Mouse (Mus musculus) naive thymus-derived CD4-positive, alpha-beta T cell, adult 2 months (primary cell): Measurements from ENCODE around the gene Olfr1124.
"Not testable (repeated sequence)": the region's sequence is repeated elsewhere in the genome, so short reads cannot be mapped to it uniquely, and the experiment has no call there.

Source experiments
- DNase-seq: peaks from one replicate; pipeline ENCODE4 v3.0.0-alpha.2; 2011; ENCODE audit warnings: low read depth

Olfr1124 gene

GRCm38 (mm10) chr2:87429975-87430374, at the start of gene Olfr1124:
TSS of gene Olfr1124 (plus strand) at chr2:87430275.
- no peak for DNase-seq

- DNase-seq, result no peak
Measured at GRCm38 (mm10) chr2:87383935-87384334, 46.1 kb upstream of the Olfr1124 start.

- DNase-seq, result no peak
Measured at GRCm38 (mm10) chr2:87385549-87385948, 44.5 kb upstream of the Olfr1124 start, which contains the start of gene Olfr1122. TSS of gene Olfr1122 (plus strand) at chr2:87385849.

- not testable (repeated sequence) for DNase-seq
Measured at GRCm38 (mm10) chr2:87393605-87394004, 36.5 kb upstream of the Olfr1124 start.

DNA sequence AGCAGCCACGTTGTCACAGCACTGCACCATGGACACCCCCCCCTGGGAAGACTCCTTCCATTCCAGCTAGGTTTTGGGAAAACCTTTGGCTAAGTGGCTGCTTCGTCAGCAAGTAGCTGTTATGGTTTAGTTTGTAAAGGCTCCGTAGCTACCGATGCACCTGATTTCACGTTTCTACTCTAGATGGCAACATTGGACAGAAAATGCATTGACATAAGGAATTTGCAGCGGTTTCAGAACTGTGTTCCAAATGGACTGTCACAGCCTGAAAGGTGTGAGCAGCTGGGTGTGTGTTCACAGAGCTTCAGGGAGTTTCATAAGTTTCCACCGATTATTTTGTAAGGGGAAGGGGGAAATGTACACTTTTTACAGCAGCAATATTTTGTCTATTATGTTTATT, 35.4 kb upstream of the Olfr1124 start:
- DNase-seq, result not testable (repeated sequence)

DNA sequence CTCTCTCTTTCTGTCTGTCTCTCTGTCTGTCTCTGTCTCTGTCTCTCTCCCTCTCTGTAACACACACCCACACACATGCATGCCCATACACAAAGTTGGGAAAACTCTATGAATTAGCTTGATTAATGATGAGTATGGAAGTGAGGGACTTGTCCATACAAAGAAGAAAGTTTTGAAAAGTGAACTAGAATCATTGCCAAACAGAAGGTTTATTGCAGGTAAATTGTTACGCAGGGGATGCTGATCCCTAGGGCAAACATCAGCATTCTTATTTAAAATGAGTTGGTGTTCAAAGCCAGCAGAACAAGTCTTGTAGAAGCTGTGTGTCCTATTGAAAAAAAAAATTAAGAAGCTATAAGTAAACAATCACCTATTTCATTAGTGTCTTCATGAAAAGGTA, 13.7 kb upstream of the Olfr1124 start, which contains the start of gene Olfr1123:
Gene Olfr1123 (plus strand): TSS at position 301 of the 400 bp plus-strand sequence.
- DNase-seq, result no peak

DNA sequence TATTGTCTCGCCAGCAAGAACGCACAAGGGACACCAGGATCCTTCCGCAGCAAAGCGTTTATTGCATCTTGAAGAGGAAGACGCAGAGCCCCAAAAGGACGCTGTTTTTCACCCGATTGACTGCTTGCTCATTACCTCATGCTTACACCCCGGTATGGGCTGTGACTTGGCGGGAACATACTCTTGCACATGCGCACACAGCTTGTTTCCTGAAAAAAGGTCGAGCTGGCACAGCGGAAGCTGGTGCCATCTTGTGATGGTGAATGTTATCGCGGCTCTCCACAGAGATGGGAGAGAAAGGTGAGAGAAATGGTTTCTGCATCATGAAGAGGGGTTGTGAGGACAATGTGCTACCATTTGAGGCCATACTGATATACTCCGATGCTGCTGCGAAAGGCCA, 7.7 kb downstream of the Olfr1124 start:
- no peak for DNase-seq

DNA sequence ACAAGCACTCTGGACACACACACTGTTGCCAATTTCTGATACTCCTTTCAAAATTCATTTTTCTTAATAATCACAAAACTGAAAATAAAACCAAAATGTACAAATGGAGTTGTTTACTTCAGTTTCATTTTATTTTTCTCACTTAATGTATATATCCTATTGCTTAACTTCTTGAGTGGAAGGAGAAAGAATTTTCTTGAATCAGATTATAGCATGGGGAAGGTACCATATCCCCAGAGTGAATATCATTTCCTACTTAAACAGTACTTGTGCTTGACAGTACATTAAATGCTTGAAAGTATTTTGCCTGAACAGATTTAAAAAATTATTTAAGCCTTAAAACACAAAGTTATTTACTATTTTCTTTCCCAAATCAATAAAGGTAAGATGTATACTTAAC, 23.6 kb downstream of the Olfr1124 start, which contains the start of gene Olfr1126:
Gene Olfr1126 (plus strand): TSS at position 301 of the 400 bp plus-strand sequence.
- no peak for DNase-seq

GRCm38 (mm10) chr2:87461769-87462168, 31.7 kb downstream of the Olfr1124 start:
- no peak for DNase-seq

GRCm38 (mm10) chr2:87480207-87480606, 50.1 kb downstream of the Olfr1124 start:
- DNase-seq, result no peak

DNA sequence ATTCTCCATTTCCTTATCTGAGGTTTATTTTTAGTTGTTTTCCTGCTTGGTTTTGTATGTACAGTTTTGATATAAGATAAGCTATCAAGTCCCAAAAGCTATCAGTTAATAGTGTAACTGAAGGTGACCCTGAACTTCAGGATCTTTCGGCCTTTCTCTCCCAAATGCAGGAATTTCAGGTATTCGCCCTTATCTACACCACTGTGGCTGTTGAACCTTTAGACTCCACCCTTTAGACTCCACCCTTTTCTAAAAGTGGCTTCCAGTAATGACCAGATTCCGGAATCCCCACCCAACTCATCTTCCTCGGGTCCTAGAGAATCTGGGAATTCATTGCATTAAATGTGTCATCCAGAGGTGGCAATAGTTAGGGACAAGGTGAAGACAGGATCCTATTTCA, 51.1 kb downstream of the Olfr1124 start:
- DNase-seq, result no peak

DNA sequence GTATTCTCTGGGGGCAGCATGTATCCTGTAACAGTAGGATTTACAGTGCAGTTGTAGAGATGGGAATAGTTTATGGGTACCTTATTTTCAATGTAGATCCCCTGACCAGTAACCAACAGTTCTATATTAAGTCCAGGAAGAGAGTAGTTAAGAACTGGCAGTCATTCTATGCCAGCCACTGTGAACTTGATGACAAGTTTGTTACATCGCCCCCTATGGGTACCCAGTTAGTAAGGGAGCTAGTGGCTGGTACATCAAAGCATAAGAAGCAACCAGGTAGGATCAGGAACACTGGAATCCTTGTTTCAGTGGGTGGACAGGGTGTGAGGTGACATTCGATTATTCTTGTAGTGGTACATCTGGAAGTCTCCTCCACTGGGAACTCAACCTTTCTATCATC, 52.2 kb downstream of the Olfr1124 start:
- no peak for DNase-seq
